Mouse (Mus musculus) stomach, postnatal 0 days (tissue): ENCODE data around the gene Atp1b2. TPM values are rescaled to one million over a fixed set of nuclear protein-coding genes. Genes with fewer than 3 reads are reported as not detected.

Experiments
- ATAC-seq: fragments of 200-750 bp; cut with Nextera tagmentation; 2 replicates; pipeline ENCODE4 v1.8.0; 2017; ENCODE audit not compliant: low FRiP score, low TSS enrichment
- DNase-seq: peaks from one replicate; pipeline ENCODE4 v3.0.0-alpha.2; 2016; ENCODE audit warnings: low spot score
- H3K27ac ChIP-seq: fragments of 300-500 bp; sonication (generic); replicated peaks from 2 replicates; pipeline ENCODE4 v1.5.1; 2014; ENCODE audit warnings: mild to moderate bottlenecking, control low read depth
- H3K27me3 ChIP-seq: fragments of 300-500 bp; sonication (generic); 2 replicates; pipeline ENCODE4 v1.6.1; 2014; ENCODE audit warnings: low read length; ENCODE audit not compliant: control insufficient read depth, insufficient read depth
- H3K36me3 ChIP-seq: fragments of 300-500 bp; sonication (generic); 2 replicates; pipeline ENCODE4 v1.6.1; 2014; ENCODE audit warnings: low read length, mixed read lengths; ENCODE audit not compliant: control insufficient read depth, insufficient read depth
- H3K4me1 ChIP-seq: fragments of 300-500 bp; sonication (generic); replicated peaks from 2 replicates; pipeline ENCODE4 v1.6.1; 2014; ENCODE audit warnings: antibody characterized with exemption; ENCODE audit not compliant: control insufficient read depth, insufficient read depth
- H3K4me2 ChIP-seq: fragments of 300-500 bp; sonication (generic); replicated peaks from 2 replicates; pipeline ENCODE4 v1.6.1; 2014; ENCODE audit warnings: low read depth, mild to moderate bottlenecking, control low read depth, moderate library complexity
- H3K4me3 ChIP-seq: fragments of 300-500 bp; sonication (generic); 2 replicates; pipeline ENCODE4 v1.5.1; 2014; ENCODE audit warnings: low read depth, low read length, control low read depth
- H3K9ac ChIP-seq: fragments of 300-500 bp; sonication (generic); 2 replicates; pipeline ENCODE4 v1.6.1; 2014; ENCODE audit warnings: mild to moderate bottlenecking, low read length, control low read depth, mixed read lengths
- H3K9me3 ChIP-seq: fragments of 300-500 bp; sonication (generic); 2 replicates; pipeline ENCODE4 v1.6.1; 2016; ENCODE audit warnings: low read length; ENCODE audit not compliant: control insufficient read depth
- CTCF ChIP-seq: IDR thresholded peaks from 2 replicates; pipeline ENCODE4 v1.5.1; 2016; ENCODE audit warnings: antibody characterized with exemption, low read depth, mild to moderate bottlenecking, moderate library complexity
- EP300 ChIP-seq: optimal IDR thresholded peaks from 2 replicates; pipeline ENCODE3; 2016; ENCODE audit warnings: antibody characterized with exemption
- WGBS: fragments of 180-500 bp; shearing (Covaris S2); extraction: QIAGEN DNeasy Blood & Tissue Kit; methylation state at CpG from one replicate; pipeline ENCODE4 v1.1.7; 2014; 5-methylcytosine and 5-hydroxymethylcytosine counted together
- microRNA counts: library from miRNA; unstranded; fragments of <30 nt; microRNA quantifications from one replicate; lab custom pipeline; 2015
- microRNA-seq: library from miRNA; unstranded; fragments of <30 nt; microRNA quantifications from one replicate; pipeline ENCODE4, GENCODE M21; 2016
- polyA plus RNA-seq: library from polyadenylated mRNA; unstranded; fragments of >200 nt; fragmentation: Nextera tagmentation; extraction: Ambion mirVana; gene quantifications from 2 replicates; pipeline ENCODE4 v1.2.1, GENCODE M21; 2015

Atp1b2 gene
- polyA plus RNA-seq, 1 experiment from 2014 or later: 5.3 TPM

DNA sequence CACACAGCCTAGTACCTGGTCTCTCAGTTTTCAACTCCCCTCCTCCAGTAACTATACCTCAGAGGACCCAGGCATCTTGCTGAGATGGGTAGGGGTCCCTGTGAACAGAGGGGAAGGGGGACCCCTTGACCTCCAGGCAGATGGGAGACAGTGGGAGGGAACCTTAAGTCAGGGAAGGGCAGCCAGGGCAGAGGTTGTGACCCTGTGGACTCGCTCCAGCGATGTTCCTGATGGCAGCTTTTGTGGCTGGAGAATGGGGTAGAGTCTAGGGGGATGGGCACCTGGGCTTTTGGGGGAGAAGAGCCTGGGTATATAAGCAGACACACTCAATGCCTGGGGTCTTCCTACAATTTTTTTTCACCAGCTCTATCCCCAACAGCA, 52.4 kb downstream of the Atp1b2 start:
- DNase-seq (no peak), ATAC-seq (no peak)
- H3K4me3 ChIP-seq: no peak overlapping the region
- H3K36me3 ChIP-seq: no peaks in the 10 kb centered on the region
- no peak for TF ChIP-seq CTCF
- no peak for TF ChIP-seq EP300
- H3K4me2 ChIP-seq: no peak overlapping the region
- no peaks in the 10 kb centered on the region for H3K9me3 ChIP-seq
- H3K9ac ChIP-seq: no peak overlapping the region
- no peak overlapping the region for H3K27ac ChIP-seq
- H3K27me3 ChIP-seq: no peaks in the 10 kb centered on the region
- 22% methylated on average over 2 of the region's 2 CpGs for WGBS
- no peaks in the 10 kb centered on the region for H3K4me1 ChIP-seq

DNA sequence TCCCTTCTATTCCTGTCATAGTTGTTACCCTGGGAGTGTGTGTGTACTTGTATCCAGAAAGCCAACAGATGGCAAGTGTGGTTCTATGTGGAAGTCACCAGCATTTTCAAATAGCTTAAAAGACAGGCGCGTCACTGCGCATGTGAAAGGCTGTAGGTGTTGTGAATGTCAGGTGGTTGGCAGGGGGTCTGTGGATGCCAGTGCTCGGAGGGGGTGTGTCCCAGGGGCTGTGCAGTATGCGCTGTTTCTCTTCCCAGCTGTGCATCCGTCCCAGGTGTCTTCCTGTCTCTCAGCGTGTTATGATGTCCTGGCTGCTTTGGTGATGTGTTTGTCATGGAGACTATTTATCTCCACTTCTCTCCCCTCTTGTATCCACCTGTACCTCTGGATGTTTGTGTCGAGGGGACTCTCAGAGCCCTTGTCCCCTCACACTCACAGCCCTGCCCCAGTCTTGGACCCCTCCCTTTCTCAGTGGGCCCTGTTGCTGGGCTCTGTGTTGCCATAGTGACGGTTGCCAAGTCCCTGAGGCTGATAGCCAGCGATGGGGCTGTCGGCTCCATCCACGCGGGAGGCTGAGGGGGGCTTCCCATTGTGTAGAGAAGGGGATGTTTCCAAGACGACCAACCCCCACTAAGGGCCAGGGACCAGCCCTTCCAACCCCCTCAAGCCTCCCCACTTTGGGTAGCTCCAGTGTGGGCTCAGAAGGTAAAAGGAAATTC, 53.0 kb downstream of the Atp1b2 start:
- ATAC-seq (no peak), DNase-seq (no peak)
- Histone ChIP-seq H3K36me3 (no peaks in the 10 kb centered on the region), H3K9me3 (no peaks in the 10 kb centered on the region), H3K4me2 (no peak overlapping the region), H3K4me1 (no peaks in the 10 kb centered on the region), H3K27ac (no peak overlapping the region), H3K9ac (no peak overlapping the region), H3K4me3 (no peak overlapping the region), H3K27me3 (no peaks in the 10 kb centered on the region)
- WGBS: 24% methylated on average over 14 of the region's 14 CpGs
- TF ChIP-seq CTCF (no peak), EP300 (no peak)

DNA sequence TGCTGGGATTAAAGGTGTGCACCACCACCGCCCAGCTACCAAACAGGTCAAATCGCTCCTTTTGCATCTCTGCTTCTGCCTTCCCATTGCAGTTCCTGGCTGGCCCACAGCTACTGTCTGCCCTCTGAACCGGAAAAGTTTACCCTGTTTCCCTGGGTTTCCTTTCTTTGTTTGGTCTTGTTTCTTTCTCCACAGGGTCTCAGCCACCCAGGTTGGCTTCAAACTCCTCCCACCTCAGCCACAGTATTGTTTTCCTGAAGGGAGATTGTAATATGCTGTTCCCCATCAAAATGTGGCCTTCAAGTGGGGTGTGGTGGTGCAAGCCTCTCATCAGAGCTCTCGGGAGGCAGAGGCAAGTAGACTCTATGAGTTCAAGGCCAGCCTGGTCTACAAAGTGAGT, 54.4 kb downstream of the Atp1b2 start:
- 73% methylated on average over 4 of the region's 4 CpGs for WGBS
- TF ChIP-seq CTCF (no peak), EP300 (no peak)
- Histone ChIP-seq H3K4me2 (no peak overlapping the region), H3K27me3 (no peaks in the 10 kb centered on the region), H3K4me3 (no peak overlapping the region), H3K9ac (no peak overlapping the region), H3K9me3 (no peaks in the 10 kb centered on the region), H3K4me1 (no peaks in the 10 kb centered on the region), H3K27ac (no peak overlapping the region), H3K36me3 (no peaks in the 10 kb centered on the region)
- no peak for ATAC-seq
- no peak for DNase-seq

MicroRNAs encoded within 50 kb of the gene (microRNA counts, 519-probe panel; counts per million panel counts)
- 2,868 counts per million, percentile 8 among the panel's probes with 10 or more counts for microRNA mmu-miR-467f (lab: Ali Mortazavi, UCI)

Small RNA genes lying within 50 kb of the gene (microRNA-seq; reads per million reads assigned to microRNA genes)
- gene Mir467f: not detected

Other genes starting within 250 kb of the Atp1b2 start
- gene Chd3, start 236.5 kb downstream of the Atp1b2 start, polyA plus RNA-seq: 18.4 and 18.9 TPM in 2 replicates
- 153 and 170 TPM in 2 replicates for gene Naa38, start 210.5 kb downstream of the Atp1b2 start, polyA plus RNA-seq
- 9.1 and 9.5 TPM in 2 replicates for gene Cyb5d1, start 210.3 kb downstream of the Atp1b2 start, polyA plus RNA-seq
- gene Tmem88, start 207.7 kb downstream of the Atp1b2 start, polyA plus RNA-seq: 14.9 and 17.8 TPM in 2 replicates
- gene Kdm6b, start 192.3 kb downstream of the Atp1b2 start, polyA plus RNA-seq: 12.9 and 13.1 TPM in 2 replicates
- 0.38 and 0.39 TPM in 2 replicates for gene Dnah2, start 56.8 kb downstream of the Atp1b2 start, polyA plus RNA-seq
- gene Efnb3, start 45.7 kb downstream of the Atp1b2 start, polyA plus RNA-seq: 3.9 and 4.4 TPM in 2 replicates
- 8.7 and 9.0 TPM in 2 replicates for gene Wrap53, start 25.7 kb downstream of the Atp1b2 start, polyA plus RNA-seq
- 45.0 and 51.4 TPM in 2 replicates for gene Trp53, start 25.6 kb downstream of the Atp1b2 start, polyA plus RNA-seq
- not detected in 2 replicates for gene Shbg, start 12.0 kb upstream of the Atp1b2 start, polyA plus RNA-seq
- 14.4 and 15.5 TPM in 2 replicates for gene Sat2, start 16.1 kb upstream of the Atp1b2 start, polyA plus RNA-seq
- gene Fxr2, start 27.0 kb upstream of the Atp1b2 start, polyA plus RNA-seq: 10.8 and 11.6 TPM in 2 replicates
- gene Sox15, start 49.4 kb upstream of the Atp1b2 start, polyA plus RNA-seq: 7.7 and 7.9 TPM in 2 replicates
- gene Mpdu1, start 56.7 kb upstream of the Atp1b2 start, polyA plus RNA-seq: 69.1 and 72.6 TPM in 2 replicates
- gene Cd68, start 60.2 kb upstream of the Atp1b2 start, polyA plus RNA-seq: 16.7 and 17.9 TPM in 2 replicates
- 339 and 351 TPM in 2 replicates for gene Eif4a1, start 66.5 kb upstream of the Atp1b2 start, polyA plus RNA-seq
- 30.5 and 32.4 TPM in 2 replicates for gene Senp3, start 76.1 kb upstream of the Atp1b2 start, polyA plus RNA-seq
- 0.50 and 0.75 TPM in 2 replicates for gene Tnfsf13, start 79.8 kb upstream of the Atp1b2 start, polyA plus RNA-seq
- gene Tnfsf12, start 89.9 kb upstream of the Atp1b2 start, polyA plus RNA-seq: 6.9 and 9.7 TPM in 2 replicates
- gene Tnfsfm13, start 90.2 kb upstream of the Atp1b2 start, polyA plus RNA-seq: 4.1 and 4.2 TPM in 2 replicates
- 7.9 and 9.0 TPM in 2 replicates for gene Polr2a, start 152.7 kb upstream of the Atp1b2 start, polyA plus RNA-seq
- 0.11 TPM in 1 of 2 replicates, not detected in the other for gene Slc35g3, start 156.0 kb upstream of the Atp1b2 start, polyA plus RNA-seq
- 2.6 and 2.7 TPM in 2 replicates for gene Zbtb4, start 160.0 kb upstream of the Atp1b2 start, polyA plus RNA-seq
- gene Chrnb1, start 190.0 kb upstream of the Atp1b2 start, polyA plus RNA-seq: 4.3 and 5.0 TPM in 2 replicates
- 0.67 and 0.90 TPM in 2 replicates for gene Fgf11, start 195.9 kb upstream of the Atp1b2 start, polyA plus RNA-seq
- gene Tmem102, start 199.7 kb upstream of the Atp1b2 start, polyA plus RNA-seq: 28.4 and 34.4 TPM in 2 replicates
- not detected in 2 replicates for gene Gm39566, start 209.4 kb upstream of the Atp1b2 start, polyA plus RNA-seq
- not detected in 2 replicates for gene Spem2, start 212.5 kb upstream of the Atp1b2 start, polyA plus RNA-seq
- not detected in 2 replicates for gene Spem1, start 216.2 kb upstream of the Atp1b2 start, polyA plus RNA-seq
- 2.5 and 2.7 TPM in 2 replicates for gene Nlgn2, start 231.8 kb upstream of the Atp1b2 start, polyA plus RNA-seq
- gene Tmem256, start 232.6 kb upstream of the Atp1b2 start, polyA plus RNA-seq: 329 and 366 TPM in 2 replicates
- 54.4 and 58.4 TPM in 2 replicates for gene Plscr3, start 240.4 kb upstream of the Atp1b2 start, polyA plus RNA-seq